Mouse (Mus musculus) hindbrain, embryonic 11.5 days (tissue): ENCODE results near the gene Trpv4. TPM values are rescaled to one million over a fixed set of nuclear protein-coding genes. Genes with fewer than 3 reads are reported as not detected.

Experiments
- ATAC-seq: fragments of 200-750 bp; cut with Nextera tagmentation; 2 replicates; pipeline ENCODE4 v1.8.0; 2017; ENCODE audit warnings: mild to moderate bottlenecking, moderate TSS enrichment, moderate library complexity; ENCODE audit not compliant: low FRiP score
- DNase-seq: peaks from one replicate; pipeline ENCODE4 v3.0.0-alpha.2; 2015; ENCODE audit warnings: low spot score
- H3K27ac ChIP-seq: fragments of 300-500 bp; sonication (generic); 2 replicates; pipeline ENCODE4 v1.5.1; 2014; ENCODE audit warnings: mild to moderate bottlenecking, low read depth, low read length
- H3K27me3 ChIP-seq: fragments of 300-500 bp; sonication (generic); 2 replicates; pipeline ENCODE4 v1.6.1; 2014; ENCODE audit warnings: mild to moderate bottlenecking, low read length, moderate library complexity, mixed read lengths; ENCODE audit not compliant: control insufficient read depth, insufficient read depth
- H3K36me3 ChIP-seq: fragments of 300-500 bp; sonication (generic); 2 replicates; pipeline ENCODE4 v1.6.1; 2014; ENCODE audit warnings: mild to moderate bottlenecking, low read length, moderate library complexity, mixed read lengths; ENCODE audit not compliant: control insufficient read depth, insufficient read depth
- H3K4me1 ChIP-seq: fragments of 300-500 bp; sonication (generic); replicated peaks from 2 replicates; pipeline ENCODE4 v1.6.1; 2014; ENCODE audit warnings: low read length, mixed read lengths; ENCODE audit not compliant: control insufficient read depth, insufficient read depth
- H3K4me2 ChIP-seq: fragments of 300-500 bp; sonication (generic); replicated peaks from 2 replicates; pipeline ENCODE4 v1.6.1; 2014; ENCODE audit warnings: mild to moderate bottlenecking, low read depth, low read length
- H3K4me3 ChIP-seq: fragments of 300-500 bp; sonication (generic); 2 replicates; pipeline ENCODE4 v1.5.1; 2014; ENCODE audit warnings: low read depth, low read length
- H3K9ac ChIP-seq: fragments of 300-500 bp; sonication (generic); 2 replicates; pipeline ENCODE4 v1.6.1; 2014; ENCODE audit warnings: low read depth, low read length
- H3K9me3 ChIP-seq: fragments of 300-500 bp; sonication (generic); 2 replicates; pipeline ENCODE4 v1.6.1; 2016; ENCODE audit warnings: low read length; ENCODE audit not compliant: control insufficient read depth
- WGBS: fragments of 180-500 bp; shearing (Covaris S2); extraction: QIAGEN DNeasy Blood & Tissue Kit; methylation state at CpG from one replicate; pipeline ENCODE4 v1.1.7; 2014; 5-methylcytosine and 5-hydroxymethylcytosine counted together
- polyA plus RNA-seq: library from polyadenylated mRNA; unstranded; fragments of >200 nt; fragmentation: Nextera tagmentation; extraction: Ambion mirVana; gene quantifications from 2 replicates; pipeline ENCODE4 v1.2.1, GENCODE M21; 2014

Trpv4 gene
- polyA plus RNA-seq, 1 experiment from 2014 or later = 0.85 TPM

- no peak for DNase-seq
- no peak overlapping the region for H3K9ac ChIP-seq
Observed at GRCm38 (mm10) chr5:114575986-114576605, 82.1 kb downstream of the Trpv4 start.

GRCm38 (mm10) chr5:114575530-114575929 lies 82.7 kb downstream of the Trpv4 start:
- no peaks in the 10 kb centered on the region; the same call in 1 of the 2 replicates for H3K27me3 ChIP-seq
- no peak for DNase-seq
- no peak overlapping the region for H3K4me3 ChIP-seq
- H3K4me2 ChIP-seq = no peak overlapping the region
- H3K4me1 ChIP-seq = peaks cover 52% of the 10 kb centered on the region
- no peaks in the 10 kb centered on the region for H3K9me3 ChIP-seq
- no peaks in the 10 kb centered on the region for H3K36me3 ChIP-seq
- WGBS = 85% methylated on average over 7 of the region's 7 CpGs
- no peak for ATAC-seq
- H3K27ac ChIP-seq = peak overlapping the region; percentile 65
- no peak overlapping the region for H3K9ac ChIP-seq

More at GRCm38 (mm10) chr5:114575986-114576605, 82.1 kb downstream of the Trpv4 start:
- no peaks in the 10 kb centered on the region; the same call in 1 of the 2 replicates for H3K27me3 ChIP-seq
- no peak overlapping the region for H3K4me3 ChIP-seq
- H3K4me1 ChIP-seq = peaks cover 48% of the 10 kb centered on the region
- no peaks in the 10 kb centered on the region for H3K36me3 ChIP-seq
- 88% methylated on average over 16 of the region's 16 CpGs for WGBS
- ATAC-seq = no peak
- H3K4me2 ChIP-seq = no peak overlapping the region
- no peak overlapping the region for H3K27ac ChIP-seq
- no peaks in the 10 kb centered on the region for H3K9me3 ChIP-seq

GRCm38 (mm10) chr5:114575010-114575409 lies 83.2 kb downstream of the Trpv4 start:
- ATAC-seq (no peak), DNase-seq (no peak)
- peak overlapping the region; percentile 11; the same call in 1 of the 2 replicates for H3K4me2 ChIP-seq
- peak overlapping the region; percentile 31; the same call in 1 of the 2 replicates for H3K9ac ChIP-seq
- no peak overlapping the region for H3K4me3 ChIP-seq
- H3K4me1 ChIP-seq = peaks cover 52% of the 10 kb centered on the region
- peak overlapping the region; percentile 65 for H3K27ac ChIP-seq
- no peaks in the 10 kb centered on the region for H3K9me3 ChIP-seq
- no peaks in the 10 kb centered on the region for H3K36me3 ChIP-seq
- WGBS = 46% methylated on average over 11 of the region's 11 CpGs
- no peaks in the 10 kb centered on the region; the same call in 1 of the 2 replicates for H3K27me3 ChIP-seq

GRCm38 (mm10) chr5:114573920-114574628 lies 84.1 kb downstream of the Trpv4 start:
- no peaks in the 10 kb centered on the region for H3K9me3 ChIP-seq
- no peak overlapping the region for H3K4me2 ChIP-seq
- 0 out of 2 replicates have a peak overlapping the region, but pooled peaks have one; percentile 65 for H3K27ac ChIP-seq
- 58% methylated on average over 12 of the region's 12 CpGs for WGBS
- no peak overlapping the region for H3K4me3 ChIP-seq
- peaks cover 51% of the 10 kb centered on the region for H3K4me1 ChIP-seq
- no peak overlapping the region for H3K9ac ChIP-seq
- H3K36me3 ChIP-seq = no peaks in the 10 kb centered on the region
- DNase-seq = no peak
- H3K27me3 ChIP-seq = no peaks in the 10 kb centered on the region; the same call in 1 of the 2 replicates
- no peak for ATAC-seq

- Histone ChIP-seq H3K4me3 (no peak overlapping the region), H3K9me3 (no peaks in the 10 kb centered on the region), H3K27me3 (peaks cover 4% of the 10 kb centered on the region; the same call in 1 of the 2 replicates), H3K4me2 (no peak overlapping the region), H3K9ac (no peak overlapping the region), H3K4me1 (peaks cover 57% of the 10 kb centered on the region), H3K27ac (no peak overlapping the region), H3K36me3 (no peaks in the 10 kb centered on the region)
- ATAC-seq = no peak
- WGBS = 17% methylated on average over 2 of the region's 2 CpGs
- no peak for DNase-seq
Observed at GRCm38 (mm10) chr5:114572997-114573396, 85.2 kb downstream of the Trpv4 start.

Other genes with a start within 250 kb of the Trpv4 start
- 20.3 and 23.4 TPM in 2 replicates for gene Mmab, start 214.4 kb downstream of the Trpv4 start, polyA plus RNA-seq
- 58.7 and 61.1 TPM in 2 replicates for gene Mvk, start 214.2 kb downstream of the Trpv4 start, polyA plus RNA-seq
- gene Fam222a, start 90.4 kb downstream of the Trpv4 start, polyA plus RNA-seq = 4.8 and 6.5 TPM in 2 replicates
- gene Gltp, start 32.6 kb upstream of the Trpv4 start, polyA plus RNA-seq = 62.6 and 64.4 TPM in 2 replicates
- gene Tchp, start 49.3 kb upstream of the Trpv4 start, polyA plus RNA-seq = 13.3 and 15.8 TPM in 2 replicates
- gene Ankrd13a, start 116.3 kb upstream of the Trpv4 start, polyA plus RNA-seq = 71.0 and 71.7 TPM in 2 replicates
- 36.3 and 42.2 TPM in 2 replicates for gene Git2, start 117.1 kb upstream of the Trpv4 start, polyA plus RNA-seq
- gene 1500011B03Rik, start 165.0 kb upstream of the Trpv4 start, polyA plus RNA-seq = 163 and 167 TPM in 2 replicates
- gene 4930519G04Rik, start 195.2 kb upstream of the Trpv4 start, polyA plus RNA-seq = not detected in 2 replicates
- 0.40 and 0.69 TPM in 2 replicates for gene Gm9936, start 200.3 kb upstream of the Trpv4 start, polyA plus RNA-seq
- 0.92 and 1.5 TPM in 2 replicates for gene Oasl2, start 238.5 kb upstream of the Trpv4 start, polyA plus RNA-seq